Mouse (Mus musculus) cerebellum, adult 2 months (tissue): ENCODE data around the gene Gm11541.

Source experiments
- CTCF ChIP-seq: fragments of 200-500 bp; IDR thresholded peaks from 2 replicates; pipeline ENCODE4 v1.5.1; 2011; ENCODE audit warnings: low read depth, mild to moderate bottlenecking, control low read depth, low read length, moderate library complexity, borderline replicate concordance; ENCODE audit not compliant: insufficient read depth
- POLR2A ChIP-seq: fragments of 200-500 bp; IDR thresholded peaks from 2 replicates; pipeline ENCODE4 v1.6.1; 2011; ENCODE audit warnings: low read length, control low read depth, borderline replicate concordance; ENCODE audit not compliant: insufficient read depth

DNA sequence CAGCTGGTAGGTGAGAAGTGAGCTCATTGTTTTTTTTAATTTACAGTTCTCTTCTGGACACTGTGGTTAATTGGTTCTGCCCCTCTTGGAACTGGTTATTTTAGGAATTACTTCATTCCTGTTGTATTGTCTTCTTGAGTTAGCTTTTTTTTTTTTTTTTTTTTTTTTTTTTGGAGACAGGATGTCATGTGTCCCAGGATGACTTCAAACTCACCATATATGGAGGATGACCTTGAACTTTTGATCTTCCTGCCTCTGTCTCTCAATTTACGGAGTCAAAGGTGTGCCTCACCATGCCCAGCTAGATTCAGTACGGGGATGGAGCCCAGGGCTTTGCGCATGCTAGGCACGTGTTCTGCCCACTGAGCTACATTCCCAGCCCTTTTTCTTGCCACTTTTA, 22.7 kb downstream of the Gm11541 start:
- TF ChIP-seq POLR2A (no peak), CTCF (no peak)
